Comparison of ENCODE assay signal across 10 mouse cellular contexts in the genomic region with DNA sequence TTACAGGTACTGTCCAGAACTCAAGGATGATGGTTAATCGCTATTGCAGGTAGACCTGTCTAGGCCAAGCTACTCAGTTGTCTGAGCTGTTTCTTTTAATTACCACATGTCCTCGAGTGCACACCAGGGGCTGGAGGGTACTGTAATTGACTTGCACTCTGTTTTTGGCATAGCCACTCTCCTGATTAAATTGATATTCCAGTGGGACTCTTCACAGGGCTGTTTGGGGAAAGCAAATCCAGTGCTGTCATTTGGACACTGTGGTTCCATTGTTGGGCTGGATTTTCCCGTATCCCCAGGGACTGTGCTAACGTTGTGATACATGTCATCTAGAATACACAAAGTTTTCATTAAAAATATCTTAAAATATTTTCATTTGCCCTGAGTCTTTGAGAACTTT. TPM values are rescaled to one million over a fixed set of nuclear protein-coding genes. Genes with fewer than 3 reads are reported as not detected.
DNase-seq lines count a peak whose midpoint lies in the region; ATAC-seq and TF ChIP-seq lines count a peak whose summit lies in the region.
"Had no signal": no experiment of that assay in that cellular context is flagged by ENCODE, and none has a peak within 500 bp of the region (broad histone marks: within the 10 kb centered on the region; RNA-seq: fewer than 3 reads in every experiment).

No protein-coding gene starts in this region.

- DNase-seq in lung, postnatal 0 days (ENCODE audit: low spot score) = no peak
- DNase-seq in lung, postnatal 10 days = no peak
- no peak for DNase-seq in yolk sac, embryonic 10.5 days (ENCODE audit: low spot score)
- no peak for DNase-seq in left cerebral cortex, postnatal 14 days (ENCODE audit: low spot score in 2 of 2)
- DNase-seq: adrenal gland, postnatal 25 days; embryo, embryonic 11 days had no signal

- no peak for TF ChIP-seq EP300 in lung, postnatal 0 days (IDR thresholded peaks at IDR 0.05)

- H3K9me3 ChIP-seq in heart, embryonic 11.5 days (replicated peaks; ENCODE audit: control insufficient read depth, low read length) = no peaks in the 10 kb centered on the region
- H3K9me3 ChIP-seq in heart, embryonic 12.5 days (replicated peaks) = no peaks in the 10 kb centered on the region
- no peaks in the 10 kb centered on the region for H3K9me3 ChIP-seq in lung, postnatal 0 days (ENCODE audit: low read length)
- no peaks in the 10 kb centered on the region for H3K9me3 ChIP-seq in intestine, embryonic 15.5 days
- H3K9me3 ChIP-seq in stomach, embryonic 14.5 days (ENCODE audit: control insufficient read depth, low read depth, low read length) = no peaks in the 10 kb centered on the region

- no peak overlapping the region for H3K9ac ChIP-seq in heart, embryonic 11.5 days (ENCODE audit: low read depth, low read length)
- H3K9ac ChIP-seq in heart, embryonic 12.5 days = no peak overlapping the region
- no peak overlapping the region for H3K9ac ChIP-seq in lung, postnatal 0 days (replicated peaks; ENCODE audit: low read depth)
- H3K9ac ChIP-seq in intestine, embryonic 15.5 days = no peak overlapping the region
- H3K9ac ChIP-seq in stomach, embryonic 14.5 days (replicated peaks; ENCODE audit: low read depth, low read length) = no peak overlapping the region

- no peak for TF ChIP-seq CTCF in lung, postnatal 0 days (IDR thresholded peaks at IDR 0.05)

- H3K4me1 ChIP-seq in heart, embryonic 11.5 days (ENCODE audit: control insufficient read depth, insufficient read depth, low read length) = peaks cover 13% of the 10 kb centered on the region
- peaks cover 17% of the 10 kb centered on the region for H3K4me1 ChIP-seq in heart, embryonic 12.5 days (replicated peaks)
- H3K4me1 ChIP-seq in lung, postnatal 0 days (ENCODE audit: insufficient read depth, low read depth, low read length) = no peaks in the 10 kb centered on the region; the same call in 1 of the 2 replicates
- 0 out of 2 replicates have a peak, but pooled peaks cover 13% of the 10 kb centered on the region for H3K4me1 ChIP-seq in intestine, embryonic 15.5 days (replicated peaks)
- H3K4me1 ChIP-seq in stomach, embryonic 14.5 days (ENCODE audit: control insufficient read depth, insufficient read depth, low read length) = peaks cover 11% of the 10 kb centered on the region

- no peak overlapping the region for H3K4me3 ChIP-seq in heart, embryonic 11.5 days (ENCODE audit: low read depth, low read length)
- H3K4me3 ChIP-seq in heart, embryonic 12.5 days = no peak overlapping the region
- peak overlapping the region; percentile 91; the same call in 1 of the 2 replicates for H3K4me3 ChIP-seq in lung, postnatal 0 days (ENCODE audit: low read depth, low read length)
- H3K4me3 ChIP-seq in intestine, embryonic 15.5 days (replicated peaks) = no peak overlapping the region
- H3K4me3 ChIP-seq in stomach, embryonic 14.5 days (ENCODE audit: low read depth, low read length) = no peak overlapping the region

- peak overlapping the region; percentile 88; the same call in 1 of the 2 replicates for H3K4me2 ChIP-seq in heart, embryonic 11.5 days
- H3K4me2 ChIP-seq in heart, embryonic 12.5 days = no peak overlapping the region
- H3K4me2 ChIP-seq in lung, postnatal 0 days (replicated peaks; ENCODE audit: low read depth, low read length) = no peak overlapping the region; the same call in 1 of the 2 replicates
- H3K4me2 ChIP-seq in intestine, embryonic 15.5 days (replicated peaks) = 0 out of 2 replicates have a peak overlapping the region, but pooled peaks have one; percentile 75
- H3K4me2 ChIP-seq in stomach, embryonic 14.5 days (replicated peaks; ENCODE audit: low read depth, low read length) = 0 out of 2 replicates have a peak overlapping the region, but pooled peaks have one; percentile 41

- intact Hi-C loops in left cerebral cortex, postnatal 14 days (cut with DNase I) = no loop called here

- H3K27ac ChIP-seq in heart, embryonic 11.5 days (ENCODE audit: low read depth, low read length) = no peak overlapping the region
- no peak overlapping the region for H3K27ac ChIP-seq in heart, embryonic 12.5 days (ENCODE audit: poor library complexity, severe bottlenecking)
- no peak overlapping the region for H3K27ac ChIP-seq in lung, postnatal 0 days (ENCODE audit: low read length)
- H3K27ac ChIP-seq in intestine, embryonic 15.5 days = no peak overlapping the region
- no peak overlapping the region for H3K27ac ChIP-seq in stomach, embryonic 14.5 days (ENCODE audit: low read length)

- no peaks in the 10 kb centered on the region for H3K36me3 ChIP-seq in heart, embryonic 11.5 days (ENCODE audit: control insufficient read depth, insufficient read depth, low read length)
- no peaks in the 10 kb centered on the region for H3K36me3 ChIP-seq in heart, embryonic 12.5 days
- H3K36me3 ChIP-seq in lung, postnatal 0 days (ENCODE audit: insufficient read depth, low read length) = no peaks in the 10 kb centered on the region
- H3K36me3 ChIP-seq in intestine, embryonic 15.5 days = no peaks in the 10 kb centered on the region
- no peaks in the 10 kb centered on the region for H3K36me3 ChIP-seq in stomach, embryonic 14.5 days (ENCODE audit: control insufficient read depth, insufficient read depth, low read length)

- WGBS in heart, embryonic 11.5 days (ENCODE audit: insufficient replicate concordance) = 78% methylated on average over 4 of the region's 4 CpGs
- WGBS in heart, embryonic 12.5 days = 84% methylated on average over 4 of the region's 4 CpGs
- whole genome bisulfite sequencing in lung, postnatal 0 days = 77% methylated on average over 4 of the region's 4 CpGs
- 79% methylated on average over 4 of the region's 4 CpGs for WGBS in intestine, embryonic 15.5 days
- 74% methylated on average over 4 of the region's 4 CpGs for WGBS in stomach, embryonic 14.5 days

- ATAC-seq in heart, embryonic 11.5 days (replicated peaks; ENCODE audit: insufficient number of reproducible peaks, low FRiP score, low TSS enrichment) = no peak
- ATAC-seq in heart, embryonic 12.5 days (ENCODE audit: insufficient number of reproducible peaks, low FRiP score) = no peak
- no peak for ATAC-seq in lung, postnatal 0 days
- ATAC-seq in intestine, embryonic 15.5 days = no peak
- no peak for ATAC-seq in stomach, embryonic 14.5 days (ENCODE audit: insufficient number of reproducible peaks, insufficient read depth, low FRiP score, low read depth)

- no peaks in the 10 kb centered on the region for H3K27me3 ChIP-seq in heart, embryonic 11.5 days (ENCODE audit: control insufficient read depth, insufficient read depth, low read length)
- H3K27me3 ChIP-seq in heart, embryonic 12.5 days (replicated peaks) = no peaks in the 10 kb centered on the region
- no peaks in the 10 kb centered on the region for H3K27me3 ChIP-seq in lung, postnatal 0 days (replicated peaks; ENCODE audit: insufficient read depth, low read length)
- H3K27me3 ChIP-seq in intestine, embryonic 15.5 days (replicated peaks) = no peaks in the 10 kb centered on the region
- H3K27me3 ChIP-seq in stomach, embryonic 14.5 days (ENCODE audit: control insufficient read depth, insufficient read depth, low read length) = no peaks in the 10 kb centered on the region

RNA-seq across cellular contexts. Expression of a gene that starts 11.8 kb away (rescaled TPM):
- polyA plus RNA-seq in heart, embryonic 11.5 days (2014; fragmentation: Nextera tagmentation; extraction: Ambion mirVana) = 6.4 and 8.1 TPM in 2 replicates
- 9.5 and 11.2 TPM in 2 replicates for polyA plus RNA-seq in heart, embryonic 12.5 days (2016; fragmentation: Nextera tagmentation; extraction: Ambion mirVana)
- 6.7 and 8.4 TPM in 2 replicates for polyA plus RNA-seq in lung, postnatal 0 days (2015; fragmentation: Nextera tagmentation; extraction: Ambion mirVana)
- 5.9 and 6.3 TPM in 2 replicates for polyA plus RNA-seq in intestine, embryonic 15.5 days (2015; fragmentation: Nextera tagmentation; extraction: Ambion mirVana)
- polyA plus RNA-seq in stomach, embryonic 14.5 days (2014; fragmentation: Nextera tagmentation; extraction: Ambion mirVana) = 11.1 and 11.9 TPM in 2 replicates
- total RNA-seq in left cerebral cortex, postnatal 14 days (2021) = 10 to 100 TPM; 43.0 to 43.1 TPM

RNA-seq across cellular contexts. Expression of a gene that starts 49.2 kb away (rescaled TPM):
- 64.6 and 68.3 TPM in 2 replicates for polyA plus RNA-seq in heart, embryonic 11.5 days (2014; fragmentation: Nextera tagmentation; extraction: Ambion mirVana)
- polyA plus RNA-seq in heart, embryonic 12.5 days (2016; fragmentation: Nextera tagmentation; extraction: Ambion mirVana) = 47.1 and 51.9 TPM in 2 replicates
- 25.5 and 27.3 TPM in 2 replicates for polyA plus RNA-seq in lung, postnatal 0 days (2015; fragmentation: Nextera tagmentation; extraction: Ambion mirVana)
- 55.7 and 60.4 TPM in 2 replicates for polyA plus RNA-seq in intestine, embryonic 15.5 days (2015; fragmentation: Nextera tagmentation; extraction: Ambion mirVana)
- 84.4 and 85.2 TPM in 2 replicates for polyA plus RNA-seq in stomach, embryonic 14.5 days (2014; fragmentation: Nextera tagmentation; extraction: Ambion mirVana)
- 10 to 100 TPM; 60.2 to 61.9 TPM for total RNA-seq in left cerebral cortex, postnatal 14 days (2021)

Comparison
In these comparisons a context has a peak if more than half of its experiments do, and no peak if none do; other contexts are left out.
1. H3K4me2 ChIP-seq: peak in heart, embryonic 11.5 days (single experiment), intestine, embryonic 15.5 days (single experiment) and stomach, embryonic 14.5 days (single experiment); none in heart, embryonic 12.5 days (single experiment) and lung, postnatal 0 days (single experiment).